Mouse (Mus musculus) liver, postnatal 0 days (tissue): Measurements from ENCODE around the gene Fchsd2.
A peak's percentile ranks its signal among the peaks of the same experiment; 100 is the strongest.

ENCODE experiments used
- CTCF ChIP-seq: sonication (generic); IDR thresholded peaks from 2 replicates; pipeline ENCODE4 v1.5.1; 2016; ENCODE audit warnings: antibody characterized with exemption, low read depth
- EP300 ChIP-seq: IDR thresholded peaks from 2 replicates; pipeline ENCODE4 v1.6.1; 2016; ENCODE audit warnings: antibody characterized with exemption, low read depth, mild to moderate bottlenecking

DNA sequence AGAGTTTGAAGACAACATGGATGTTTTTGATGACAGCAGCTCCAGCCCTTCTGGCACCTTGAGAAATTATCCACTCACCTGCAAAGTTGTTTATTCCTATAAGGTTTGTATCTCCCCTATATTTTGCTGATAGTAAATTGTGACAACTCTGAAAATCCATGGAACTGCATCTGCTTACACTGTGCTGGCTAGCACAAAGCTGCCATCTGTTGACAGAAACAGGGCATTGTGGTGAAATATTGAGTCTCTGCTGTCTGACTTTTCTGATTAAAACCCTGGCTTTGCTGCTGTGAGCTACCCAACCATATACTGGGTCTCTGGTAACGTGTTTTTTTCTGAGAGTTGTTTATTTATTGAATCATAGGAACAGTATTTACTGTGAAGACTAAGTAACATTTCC is 178.9 kb downstream of the Fchsd2 start:
- TF ChIP-seq CTCF = peak; percentile 42
- TF ChIP-seq EP300 = no peak
